Mouse (Mus musculus) lung, postnatal 4 days (tissue): ENCODE measurements around the gene Bfsp1.

Experiments used
- DNase-seq, 2 experiments: peaks; one replicate each; pipeline ENCODE4 v3.0.0; 2021

Gene Bfsp1

GRCm38 (mm10) chr2:143852295-143853275 lies 10.4 kb downstream of the Bfsp1 start:
- no peak for DNase-seq

GRCm38 (mm10) chr2:143851354-143852221 lies 11.4 kb downstream of the Bfsp1 start:
- DNase-seq, result no peak

GRCm38 (mm10) chr2:143847291-143847690 lies 15.7 kb downstream of the Bfsp1 start:
- DNase-seq, result no peak

DNA sequence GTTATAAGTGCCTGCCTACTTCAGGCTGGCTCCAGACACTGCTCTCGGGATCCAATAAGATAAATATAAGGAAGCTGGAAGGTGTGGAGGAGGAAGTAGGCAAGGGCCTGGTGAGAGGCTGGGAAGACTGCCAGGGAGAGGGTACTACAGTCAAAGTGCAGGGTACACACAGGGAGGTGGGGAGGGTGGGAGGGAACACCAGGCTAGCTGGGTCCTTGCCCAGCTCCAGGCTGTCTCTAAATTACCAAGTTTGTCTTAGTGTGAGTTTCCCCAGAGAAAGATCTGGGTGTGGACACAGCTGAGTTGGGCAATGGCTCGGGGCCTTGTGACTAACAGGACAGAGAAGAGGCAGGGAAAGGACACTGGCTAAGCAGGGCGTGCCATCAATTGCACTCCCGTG lies 16.2 kb downstream of the Bfsp1 start:
- peak; percentile 82 to 89 for DNase-seq

- DNase-seq, result no peak
These were observed 18.2 kb downstream of the Bfsp1 start for GRCm38 (mm10) chr2:143844779-143845178.

DNA sequence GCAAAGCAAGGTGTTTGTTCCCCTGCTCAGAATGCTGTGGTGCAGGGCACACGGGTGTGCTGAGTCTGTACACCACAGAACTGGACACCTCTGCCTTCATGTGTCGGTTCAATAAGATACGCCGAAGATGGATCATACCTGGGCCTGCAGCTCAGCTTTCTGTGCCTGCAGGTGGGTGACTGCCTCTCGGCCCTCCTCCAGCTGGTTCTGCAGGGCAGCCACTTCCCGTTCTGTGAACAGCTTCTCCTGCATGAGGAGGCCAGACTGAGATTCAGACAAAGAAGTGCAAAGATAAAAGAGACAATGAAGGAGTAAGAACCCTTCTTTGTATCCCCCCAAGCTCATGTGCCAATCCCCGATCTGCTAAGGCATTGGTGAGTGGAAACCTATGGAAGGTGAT lies 21.4 kb downstream of the Bfsp1 start:
- DNase-seq, result no peak

DNA sequence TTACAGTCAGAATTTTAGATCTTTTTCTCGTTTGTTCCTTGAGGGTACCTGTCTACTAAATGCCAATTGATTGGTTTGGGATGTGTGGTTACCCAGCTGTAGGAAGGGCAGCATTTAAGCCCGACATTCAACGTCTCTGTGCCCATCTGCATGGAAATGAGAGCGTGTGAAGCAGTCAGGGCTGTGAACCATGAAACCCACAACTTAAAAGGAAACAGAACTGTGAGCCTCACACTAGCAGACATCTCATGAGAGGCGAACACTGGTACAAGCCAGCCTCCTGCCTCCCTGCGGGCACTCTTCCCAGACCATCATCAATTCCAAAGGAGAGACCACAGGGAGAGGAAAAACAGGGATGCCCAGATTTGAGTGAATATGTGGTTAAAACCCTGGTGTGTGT lies 22.1 kb downstream of the Bfsp1 start:
- DNase-seq, result no peak

- DNase-seq, result no peak
These were observed 23.5 kb downstream of the Bfsp1 start for GRCm38 (mm10) chr2:143839458-143839857.

- DNase-seq, result peak; percentile 73 to 84
These were observed 24.3 kb downstream of the Bfsp1 start for GRCm38 (mm10) chr2:143838698-143839097.

DNA sequence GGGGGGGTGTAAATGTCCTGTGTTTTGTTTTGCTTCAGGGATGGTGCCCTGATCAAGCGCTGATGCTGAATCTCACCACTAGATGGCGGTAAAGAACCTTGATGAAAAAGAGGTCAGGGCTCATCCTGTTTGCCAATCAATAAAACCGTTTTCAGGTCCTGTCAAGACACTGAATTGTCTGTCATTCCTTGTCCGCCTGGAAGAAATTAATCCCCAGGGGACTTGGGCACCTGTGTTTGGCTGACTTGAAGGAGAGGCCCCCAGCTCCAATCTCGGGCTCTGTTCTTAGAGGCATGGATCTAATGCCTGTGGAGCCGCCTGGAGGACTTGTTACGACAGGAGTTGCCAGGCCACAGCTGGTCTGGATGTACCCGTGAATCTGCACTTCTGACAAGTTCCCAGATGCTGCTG lies 25.7 kb downstream of the Bfsp1 start:
- DNase-seq, result peak; percentile 50 to 82

- no peak for DNase-seq
These were observed 27.2 kb downstream of the Bfsp1 start for GRCm38 (mm10) chr2:143835820-143836219.

DNA sequence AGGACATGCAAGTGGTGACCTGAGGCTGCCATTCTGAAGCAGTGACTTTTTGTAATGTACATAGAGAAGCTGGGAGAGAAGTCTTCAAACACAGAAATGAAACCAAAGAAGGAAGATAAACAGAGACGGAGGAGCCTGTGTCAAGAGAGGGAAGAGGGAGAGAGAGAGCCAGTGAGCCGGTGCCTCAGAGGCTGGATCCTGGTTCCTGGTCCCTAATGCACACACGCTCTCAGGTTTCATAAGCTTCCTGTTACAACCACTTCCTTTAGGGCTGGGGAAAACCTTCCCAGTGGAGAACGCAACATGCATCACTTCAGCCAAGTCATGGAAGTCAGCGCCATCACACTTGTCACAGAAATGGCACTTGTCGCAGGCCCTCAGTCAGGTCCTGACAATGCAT lies 28.9 kb downstream of the Bfsp1 start:
- no peak for DNase-seq

DNA sequence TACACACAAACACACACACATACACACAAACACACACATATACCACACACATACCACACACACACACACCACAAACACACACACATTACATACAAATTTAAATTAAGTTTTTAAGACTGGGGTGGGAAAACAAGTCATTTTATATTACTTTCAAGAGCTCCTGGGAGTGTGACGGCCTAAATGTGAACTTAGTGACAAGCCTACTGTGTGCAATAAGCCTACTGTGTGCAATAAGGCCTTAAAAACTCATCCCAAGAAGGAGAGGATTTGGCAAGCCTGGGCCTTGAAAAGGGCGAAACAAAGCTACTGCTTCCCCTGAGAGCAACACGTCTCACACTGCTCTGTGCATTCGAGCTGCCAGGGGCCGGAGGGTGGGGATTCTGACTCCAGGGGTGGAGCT lies 30.3 kb downstream of the Bfsp1 start:
- DNase-seq, result no peak

DNA sequence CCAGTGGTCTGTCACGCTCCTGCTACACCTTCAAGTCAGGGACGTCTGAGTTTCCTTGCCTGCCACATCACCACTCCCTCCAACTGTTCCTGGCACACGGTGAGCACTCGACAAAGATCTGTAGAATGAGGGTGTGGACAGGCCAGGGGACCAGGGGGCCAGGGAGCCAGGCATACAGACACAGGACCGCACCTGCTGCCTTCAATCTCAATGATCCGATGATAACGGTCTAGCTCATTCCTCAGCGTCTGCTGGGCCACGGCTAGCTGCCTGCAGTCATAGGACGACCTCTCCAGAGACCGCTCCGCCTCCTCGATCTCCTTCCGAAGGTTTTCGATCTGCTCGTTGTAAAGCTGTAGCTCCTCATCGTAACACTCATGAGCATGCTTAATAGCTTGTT lies 31.3 kb downstream of the Bfsp1 start:
- no peak for DNase-seq

GRCm38 (mm10) chr2:143813461-143813860 lies 49.5 kb downstream of the Bfsp1 start:
- DNase-seq, result no peak

- DNase-seq, result no peak
These were observed 50.7 kb downstream of the Bfsp1 start for GRCm38 (mm10) chr2:143812262-143812661.

DNA sequence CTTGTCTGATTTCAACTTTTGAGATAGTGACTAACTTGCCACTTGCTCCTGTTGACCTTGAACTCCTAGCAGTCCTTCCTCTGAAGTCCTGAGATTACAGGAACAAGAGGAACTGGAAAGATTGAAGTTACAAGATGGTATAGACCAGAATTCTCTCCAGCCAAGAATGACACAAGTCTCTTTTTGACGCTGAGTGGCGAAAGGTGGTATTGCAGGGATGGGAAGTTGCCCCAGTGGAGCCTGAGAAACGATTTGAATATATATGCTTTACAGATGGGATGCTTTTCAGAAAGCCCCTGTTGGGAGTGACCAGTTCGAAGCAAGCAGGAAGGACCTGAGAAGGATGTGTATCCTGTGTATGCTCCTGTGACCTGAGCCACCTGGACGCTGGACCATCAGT lies 54.2 kb downstream of the Bfsp1 start:
- peak in 1 of 2 experiments; percentile 34 for DNase-seq

- peak; percentile 47 to 55 for DNase-seq
These were observed 55.9 kb downstream of the Bfsp1 start for GRCm38 (mm10) chr2:143806924-143807664.

DNA sequence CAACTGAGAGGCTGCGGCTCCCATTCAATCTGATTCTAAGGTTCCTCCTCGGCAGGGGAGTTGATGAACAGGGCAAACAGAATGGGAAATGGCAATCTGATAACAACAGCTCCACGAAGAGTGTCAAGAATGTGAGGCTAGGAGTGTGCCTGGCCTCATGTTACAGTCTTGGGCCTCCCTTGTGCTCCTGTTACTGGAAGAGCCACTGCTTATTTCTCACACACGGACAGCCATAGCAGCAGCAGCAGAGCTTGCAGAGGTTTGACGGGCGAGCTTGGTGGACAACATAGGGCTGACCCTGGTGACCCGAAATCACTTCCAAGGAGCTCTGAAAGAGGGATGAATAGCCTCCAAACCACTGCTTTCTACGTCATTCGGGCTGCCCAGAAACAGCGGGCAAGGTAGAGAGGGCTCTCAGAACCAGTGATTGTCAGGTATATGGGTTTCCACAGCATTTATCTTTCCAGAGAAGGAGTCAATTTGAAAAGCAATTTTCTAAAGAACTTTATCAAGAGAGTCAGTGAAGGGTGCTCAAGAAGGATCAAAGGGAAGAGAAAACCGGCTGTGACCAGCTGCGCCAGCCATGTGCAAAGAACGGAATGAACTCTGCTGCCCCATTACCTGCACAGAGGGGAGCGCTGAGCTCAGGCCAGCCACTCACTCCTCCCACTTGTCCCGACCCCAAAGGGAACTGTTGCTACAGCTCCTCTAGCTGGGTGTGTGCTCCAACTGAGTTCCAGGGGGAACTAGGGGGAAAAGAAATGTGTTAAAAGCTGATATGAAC lies 56.6 kb downstream of the Bfsp1 start:
- DNase-seq, result peak; percentile 46 to 82

- DNase-seq, result no peak
These were observed 61.9 kb downstream of the Bfsp1 start for GRCm38 (mm10) chr2:143801097-143801496.

DNA sequence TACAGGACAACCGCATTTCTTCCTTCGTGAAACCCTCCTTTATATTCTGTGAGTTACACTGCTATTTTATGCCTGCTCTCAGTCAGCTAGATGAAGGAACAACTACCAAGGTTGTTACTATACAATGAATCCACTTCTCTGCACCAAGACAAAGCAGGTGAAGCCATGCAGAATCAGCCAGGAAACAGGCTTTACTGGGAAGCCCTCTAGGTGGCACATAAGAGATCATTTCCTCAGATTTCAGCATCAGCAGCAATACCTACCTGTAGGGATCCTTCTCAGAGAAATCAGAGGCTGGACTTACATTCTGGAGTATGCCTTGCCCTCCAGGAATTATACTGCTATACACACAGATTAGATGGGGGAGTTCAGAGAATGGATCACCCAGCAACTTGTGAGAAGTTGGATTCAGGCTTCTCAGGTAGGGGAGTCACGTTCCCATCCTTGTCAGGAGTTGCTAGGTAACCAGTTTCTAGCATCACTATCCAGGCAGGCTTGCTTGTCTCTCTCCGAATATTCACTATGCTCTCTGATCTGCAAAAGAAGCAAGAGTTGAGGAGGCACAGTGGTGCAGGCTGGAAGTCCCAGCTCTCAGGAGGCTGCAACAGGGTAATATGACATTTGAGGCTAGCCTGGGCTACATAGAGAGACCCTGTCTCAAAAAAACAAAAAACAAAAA lies 66.5 kb downstream of the Bfsp1 start:
- DNase-seq, result no peak
